Mouse (Mus musculus): ENCODE measurements around the gene Tcf19. TPM values are rescaled to one million over a fixed set of nuclear protein-coding genes. Genes with fewer than 3 reads are reported as not detected.
A peak's percentile ranks its signal among the peaks of the same experiment; 100 is the strongest.
"Not testable (repeated sequence)": the region's sequence is repeated elsewhere in the genome, so short reads cannot be mapped to it uniquely, and the experiment has no call there.

The Tcf19 gene
- polyA plus RNA-seq, 1 experiment from 2014 or later: 49.6 TPM

DNA sequence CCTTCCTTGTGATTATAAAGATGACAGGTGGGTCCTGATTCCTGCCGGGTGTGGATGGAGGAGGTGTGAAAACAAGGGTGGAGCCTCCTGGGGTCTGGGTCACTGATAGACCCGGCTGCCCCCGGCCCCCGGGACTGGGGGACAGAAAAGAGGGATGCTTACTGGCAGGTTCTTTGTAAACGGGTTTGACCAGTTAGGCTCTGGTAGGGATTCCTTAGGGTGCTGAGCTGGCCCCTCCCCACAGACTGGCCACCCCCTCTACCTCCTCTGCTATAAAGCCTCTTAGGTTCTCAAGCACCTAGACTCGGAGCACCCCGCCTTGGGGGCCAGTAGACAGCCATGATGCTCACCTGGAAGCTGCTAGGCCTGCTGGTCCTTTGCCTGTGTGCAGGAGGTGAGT, 16.3 kb upstream of the Tcf19 start, which contains the start of gene Psors1c2:
Gene Psors1c2 (plus strand): TSS at position 301 of the 400 bp plus-strand sequence.
- 22% methylated on average over 7 of the region's 7 CpGs for WGBS
- ATAC-seq (ENCODE audit: insufficient number of reproducible peaks, low FRiP score): no peak

DNA sequence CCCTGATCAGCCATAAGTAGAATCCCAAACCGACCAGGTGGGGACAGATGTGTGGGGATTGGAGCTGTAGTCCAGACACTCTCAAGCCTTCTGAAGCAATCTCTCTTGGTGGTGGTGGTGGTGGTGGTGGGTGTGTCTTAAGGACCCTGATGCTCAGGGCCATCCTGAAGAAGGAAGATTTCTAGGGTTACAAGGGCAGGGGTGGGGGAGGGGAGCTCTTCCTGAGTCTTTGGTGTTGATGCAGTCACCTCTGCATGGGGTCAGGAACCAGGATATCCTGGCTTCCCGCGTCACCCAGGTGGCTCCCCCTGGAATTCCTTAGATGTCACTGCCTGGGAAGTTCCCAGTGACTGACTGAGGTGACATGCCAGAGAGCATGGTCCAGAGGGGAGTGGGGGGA, 15.7 kb upstream of the Tcf19 start:
- WGBS: 4% methylated on average over 3 of the region's 3 CpGs

More for the DNA sequence above, 16.3 kb upstream of the Tcf19 start, which contains the start of gene Psors1c2:
- H3K9ac ChIP-seq: no peak within 1 kb of the TSS; the same call in 1 of the 2 replicates
- peaks cover 28% of the 10 kb centered on the region for H3K36me3 ChIP-seq
- H3K27ac ChIP-seq (ENCODE audit: poor library complexity, severe bottlenecking): no peak within 1 kb of the TSS
- H3K27me3 ChIP-seq (replicated peaks): peaks cover 17% of the 10 kb centered on the region; the same call in 1 of the 2 replicates
- no peak within 1 kb of the TSS for H3K4me3 ChIP-seq
- 0 out of 2 replicates have a peak, but pooled peaks cover 4% of the 10 kb centered on the region for H3K4me1 ChIP-seq (replicated peaks)
- H3K4me2 ChIP-seq: no peak within 1 kb of the TSS
- H3K9me3 ChIP-seq (replicated peaks): no peaks in the 10 kb centered on the region

DNA sequence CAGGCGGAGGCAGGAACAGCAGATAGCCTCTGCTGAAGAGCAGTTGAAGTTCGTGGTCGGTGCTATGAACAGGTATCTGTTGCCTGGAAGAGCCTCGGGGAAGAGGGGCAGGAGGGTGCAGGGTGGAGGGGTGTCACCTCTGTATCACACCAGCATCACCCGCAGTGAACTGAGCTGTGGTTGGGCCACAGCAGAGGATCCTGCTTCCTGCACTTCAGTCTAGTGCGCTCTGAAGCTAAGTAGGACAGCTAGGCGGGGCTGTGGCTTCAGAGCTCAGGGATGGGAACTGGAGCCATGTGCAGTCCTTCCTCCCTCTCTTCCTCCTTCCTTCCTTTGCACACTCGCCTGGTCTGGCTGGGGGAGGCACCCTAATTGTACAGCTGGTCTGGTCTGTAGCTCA, 10.0 kb upstream of the Tcf19 start:
- Histone ChIP-seq H3K9ac (no peak overlapping the region), H3K9me3 (replicated peaks) (no peaks in the 10 kb centered on the region), H3K27ac (ENCODE audit: poor library complexity, severe bottlenecking) (no peak overlapping the region), H3K36me3 (peaks cover 85% of the 10 kb centered on the region), H3K4me2 (no peak overlapping the region), H3K4me3 (no peak overlapping the region), H3K27me3 (replicated peaks) (no peaks in the 10 kb centered on the region), H3K4me1 (replicated peaks) (no peaks in the 10 kb centered on the region)
- WGBS: 76% methylated on average over 8 of the region's 8 CpGs
- ATAC-seq (ENCODE audit: insufficient number of reproducible peaks, low FRiP score): no peak

More for the DNA sequence above, 15.7 kb upstream of the Tcf19 start:
- Histone ChIP-seq H3K27me3 (replicated peaks) (peaks cover 17% of the 10 kb centered on the region; the same call in 1 of the 2 replicates), H3K4me1 (replicated peaks) (0 out of 2 replicates have a peak, but pooled peaks cover 4% of the 10 kb centered on the region), H3K9ac (no peak overlapping the region; the same call in 1 of the 2 replicates), H3K9me3 (replicated peaks) (no peaks in the 10 kb centered on the region), H3K36me3 (peaks cover 33% of the 10 kb centered on the region), H3K27ac (ENCODE audit: poor library complexity, severe bottlenecking) (no peak overlapping the region), H3K4me2 (no peak overlapping the region), H3K4me3 (no peak overlapping the region)
- no peak for ATAC-seq (ENCODE audit: insufficient number of reproducible peaks, low FRiP score)

DNA sequence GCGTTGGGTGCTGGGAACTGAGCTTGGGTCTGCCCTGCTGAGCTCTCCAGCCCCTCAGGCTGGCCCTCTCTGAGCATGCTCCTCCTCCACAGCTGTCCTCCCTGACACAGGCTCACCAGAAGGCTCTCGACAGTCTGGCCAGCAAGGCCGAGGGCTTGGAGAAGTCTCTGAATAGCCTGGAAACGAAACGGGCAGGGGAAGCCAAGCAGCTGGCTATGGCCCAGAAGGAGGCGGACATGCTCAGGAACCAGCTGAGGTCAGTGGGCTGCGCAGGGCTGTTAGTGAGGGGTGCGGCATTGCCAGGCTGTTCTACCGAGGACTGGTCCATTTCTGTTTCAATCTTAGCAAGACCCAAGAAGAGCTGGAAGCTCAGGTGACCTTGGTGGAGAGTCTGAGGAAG, 7.7 kb upstream of the Tcf19 start:
- Histone ChIP-seq H3K27ac (ENCODE audit: poor library complexity, severe bottlenecking) (no peak overlapping the region), H3K4me3 (no peak overlapping the region), H3K36me3 (peaks cover 80% of the 10 kb centered on the region), H3K27me3 (replicated peaks) (no peaks in the 10 kb centered on the region), H3K9me3 (replicated peaks) (no peaks in the 10 kb centered on the region), H3K4me2 (no peak overlapping the region), H3K9ac (no peak overlapping the region), H3K4me1 (replicated peaks) (no peaks in the 10 kb centered on the region)
- 90% methylated on average over 9 of the region's 9 CpGs for WGBS
- no peak for ATAC-seq (ENCODE audit: insufficient number of reproducible peaks, low FRiP score)

DNA sequence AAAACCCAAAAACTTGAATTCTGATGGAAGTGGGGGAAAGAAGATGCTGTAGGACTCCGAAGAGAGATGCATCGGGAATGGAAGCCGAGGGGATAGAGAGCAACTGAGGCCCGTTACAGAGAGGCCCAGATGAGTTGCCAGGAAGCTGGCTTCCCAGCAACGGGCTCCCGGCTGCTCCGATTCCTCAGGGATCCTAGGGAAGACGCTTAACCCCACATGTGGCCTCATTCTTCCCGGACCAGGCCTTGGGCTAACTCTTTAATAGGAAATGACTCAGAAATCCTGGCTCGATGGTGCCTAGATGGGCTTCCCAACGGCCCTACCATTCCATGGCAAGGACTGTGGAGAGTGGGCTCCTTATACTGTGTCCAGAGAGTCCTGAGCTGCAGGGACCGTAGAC, 902 bp upstream of the Tcf19 start:
- 9% methylated on average over 12 of the region's 12 CpGs for WGBS
- H3K27me3 ChIP-seq (replicated peaks): no peaks in the 10 kb centered on the region
- H3K9me3 ChIP-seq (replicated peaks): no peaks in the 10 kb centered on the region
- H3K4me3 ChIP-seq: peak overlapping the region; percentile 64
- peaks cover 27% of the 10 kb centered on the region for H3K4me1 ChIP-seq (replicated peaks)
- H3K36me3 ChIP-seq: peaks cover 29% of the 10 kb centered on the region
- H3K4me2 ChIP-seq: peak overlapping the region; percentile 71
- peak overlapping the region; percentile 75 for H3K9ac ChIP-seq
- no peak for ATAC-seq (ENCODE audit: insufficient number of reproducible peaks, low FRiP score)
- H3K27ac ChIP-seq (ENCODE audit: poor library complexity, severe bottlenecking): no peak overlapping the region

DNA sequence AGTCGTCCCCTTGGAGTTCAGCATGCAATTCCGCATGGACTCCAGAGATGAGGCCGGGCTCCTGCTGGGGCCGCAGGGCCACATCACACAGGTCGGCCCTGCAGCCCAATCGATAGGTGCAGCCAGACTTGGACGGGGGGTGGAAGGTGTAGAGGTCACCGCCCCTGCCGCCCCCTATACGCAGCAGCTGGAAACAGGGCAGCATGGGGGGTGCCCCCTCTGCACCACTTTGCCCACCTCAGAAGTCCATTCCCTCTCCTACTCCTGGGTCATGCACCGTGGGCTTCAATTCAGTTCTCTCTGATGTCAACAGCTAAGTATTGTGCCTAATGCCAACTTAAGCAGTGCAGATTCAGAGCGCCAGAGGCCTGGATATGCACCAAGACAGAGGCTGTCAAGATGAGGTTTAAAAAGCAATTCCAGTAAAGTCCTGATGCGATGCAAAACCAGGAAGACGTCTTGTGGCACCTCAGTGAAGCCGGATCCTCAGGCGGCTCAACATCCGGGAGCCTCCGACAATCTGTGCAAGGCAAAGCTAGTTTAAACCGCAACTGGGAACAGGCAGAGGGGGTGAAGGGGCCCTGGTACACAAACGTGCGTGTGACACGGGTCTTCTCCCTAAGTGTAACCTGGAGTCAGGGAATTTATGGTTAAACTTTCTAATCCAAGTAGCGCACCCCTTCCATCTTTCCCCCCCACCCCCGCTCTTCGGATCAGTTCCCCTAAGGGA, 548 bp downstream of the Tcf19 start:
- Histone ChIP-seq H3K4me3 (peak overlapping the region; percentile 64), H3K4me2 (peak overlapping the region; percentile 71), H3K9ac (peak overlapping the region; percentile 62), H3K27ac (ENCODE audit: poor library complexity, severe bottlenecking) (0 out of 2 replicates have a peak overlapping the region, but pooled peaks have one; percentile 5), H3K27me3 (replicated peaks) (no peaks in the 10 kb centered on the region), H3K36me3 (peaks cover 21% of the 10 kb centered on the region), H3K4me1 (replicated peaks) (peaks cover 27% of the 10 kb centered on the region), H3K9me3 (replicated peaks) (no peaks in the 10 kb centered on the region)
- WGBS: 7% methylated on average over 25 of the region's 25 CpGs
- ATAC-seq (ENCODE audit: insufficient number of reproducible peaks, low FRiP score): peak; percentile 8; the same call in 1 of the 2 replicates

DNA sequence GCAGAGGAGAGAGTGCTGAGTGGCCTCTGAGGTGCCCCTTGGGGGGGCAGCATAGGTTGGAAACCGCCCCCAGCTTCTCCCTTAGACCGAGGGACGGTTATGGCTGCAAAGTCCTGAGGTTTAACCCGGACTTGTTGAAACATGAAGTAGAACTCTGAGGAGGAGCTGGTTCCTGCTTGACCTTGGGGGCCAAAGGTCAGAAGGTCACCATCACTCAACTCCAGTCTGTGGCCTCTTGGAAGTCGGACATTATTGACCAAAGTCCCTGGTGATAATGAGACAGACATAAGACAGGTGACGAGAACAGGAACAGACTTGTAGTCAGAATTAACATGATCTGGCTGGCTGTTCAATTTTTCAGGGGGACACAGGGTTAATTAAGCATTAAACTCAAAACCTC, 1.9 kb downstream of the Tcf19 start:
- Histone ChIP-seq H3K9ac (peak overlapping the region; percentile 62), H3K4me1 (replicated peaks) (peaks cover 29% of the 10 kb centered on the region), H3K4me2 (peak overlapping the region; percentile 71), H3K27ac (ENCODE audit: poor library complexity, severe bottlenecking) (no peak overlapping the region), H3K4me3 (0 out of 2 replicates have a peak overlapping the region, but pooled peaks have one; percentile 64), H3K9me3 (replicated peaks) (no peaks in the 10 kb centered on the region), H3K27me3 (replicated peaks) (peaks cover 4% of the 10 kb centered on the region; the same call in 1 of the 2 replicates), H3K36me3 (peaks cover 18% of the 10 kb centered on the region)
- 64% methylated on average over 6 of the region's 6 CpGs for WGBS
- ATAC-seq (ENCODE audit: insufficient number of reproducible peaks, low FRiP score): no peak

DNA sequence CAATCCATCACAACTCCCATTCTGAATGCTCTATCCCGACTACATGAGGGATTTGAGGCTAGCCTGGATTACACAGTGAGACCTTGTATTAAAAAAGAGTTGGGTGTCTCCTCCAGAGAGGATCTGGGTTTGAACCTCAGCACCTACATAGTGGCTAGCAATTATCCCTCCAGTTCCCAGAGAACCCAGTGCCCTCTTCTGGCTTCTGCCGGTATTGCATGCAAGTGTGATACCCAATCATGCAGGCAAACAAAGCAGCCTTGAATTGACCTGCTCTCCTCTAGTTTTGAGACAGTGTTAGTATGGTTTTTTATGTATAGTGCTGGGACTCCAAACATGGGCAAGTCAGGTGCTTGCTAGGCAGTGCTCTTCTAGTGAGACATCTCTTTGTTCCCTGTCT, 2.7 kb downstream of the Tcf19 start:
- H3K9me3 ChIP-seq (replicated peaks): no peaks in the 10 kb centered on the region
- H3K9ac ChIP-seq: peak overlapping the region; percentile 62; the same call in 1 of the 2 replicates

DNA sequence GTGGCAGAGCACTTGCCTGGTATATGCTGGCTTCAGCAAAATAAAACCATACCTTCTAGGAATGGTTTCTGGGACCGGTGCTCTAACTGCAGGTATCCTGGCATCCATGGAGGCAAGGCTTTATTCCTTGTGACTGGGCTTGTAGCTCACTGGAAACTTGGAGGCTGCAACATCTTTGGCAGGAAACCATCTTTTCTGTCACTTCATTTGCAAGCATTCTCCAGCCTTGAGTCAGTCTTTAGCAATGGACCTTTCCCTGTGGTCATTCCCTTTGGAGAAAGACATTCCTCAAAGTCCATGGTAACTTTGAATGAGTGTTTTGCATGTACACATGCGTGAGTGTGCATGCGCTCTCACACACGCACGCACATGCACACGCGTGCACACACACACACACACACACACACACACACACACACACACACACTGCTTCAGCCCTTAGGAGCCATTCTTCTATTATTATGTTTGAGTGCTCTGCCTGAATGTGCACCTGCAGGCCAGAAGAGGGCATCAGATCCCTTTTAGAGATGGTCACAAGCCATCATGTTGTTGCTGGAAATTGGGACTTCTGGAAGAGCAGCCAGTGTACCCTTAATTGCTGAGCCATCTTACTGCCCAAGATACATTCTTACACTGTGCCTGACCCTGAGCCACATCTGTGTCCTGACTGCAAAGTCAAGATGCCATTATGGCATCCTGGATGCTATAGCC, 3.6 kb downstream of the Tcf19 start:
- Histone ChIP-seq H3K9me3 (replicated peaks) (no peaks in the 10 kb centered on the region), H3K36me3 (peaks cover 18% of the 10 kb centered on the region), H3K9ac (no peak overlapping the region), H3K27me3 (replicated peaks) (peaks cover 15% of the 10 kb centered on the region), H3K4me3 (no peak overlapping the region), H3K27ac (ENCODE audit: poor library complexity, severe bottlenecking) (no peak overlapping the region), H3K4me2 (no peak overlapping the region), H3K4me1 (replicated peaks) (peaks cover 37% of the 10 kb centered on the region)
- ATAC-seq (ENCODE audit: insufficient number of reproducible peaks, low FRiP score): no peak
- WGBS: 87% methylated on average over 7 of the region's 7 CpGs

More for the DNA sequence above, 2.7 kb downstream of the Tcf19 start:
- Histone ChIP-seq H3K4me1 (replicated peaks) (peaks cover 37% of the 10 kb centered on the region), H3K4me2 (peak overlapping the region; percentile 71), H3K4me3 (no peak overlapping the region), H3K36me3 (peaks cover 18% of the 10 kb centered on the region), H3K27me3 (replicated peaks) (peaks cover 10% of the 10 kb centered on the region), H3K27ac (ENCODE audit: poor library complexity, severe bottlenecking) (no peak overlapping the region)
- ATAC-seq (ENCODE audit: insufficient number of reproducible peaks, low FRiP score): no peak
- 9% methylated on average over 2 of the region's 2 CpGs for WGBS

DNA sequence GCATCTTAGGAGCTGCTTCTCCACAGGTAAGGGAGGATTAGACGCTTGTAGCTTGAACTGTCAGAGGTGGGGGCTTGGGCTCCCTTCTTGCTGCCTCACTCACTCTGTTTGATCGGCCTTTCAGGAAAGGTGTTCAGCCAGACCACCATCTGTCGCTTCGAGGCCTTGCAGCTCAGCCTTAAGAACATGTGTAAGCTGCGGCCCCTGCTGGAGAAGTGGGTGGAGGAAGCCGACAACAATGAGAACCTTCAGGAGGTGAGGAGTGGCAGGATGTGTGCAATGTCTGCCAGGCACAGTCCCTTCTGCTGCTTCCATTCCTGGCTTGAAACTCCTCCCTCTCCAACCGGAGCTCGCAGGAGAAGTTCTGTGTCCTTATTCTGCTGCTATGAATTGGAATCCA, 7.3 kb downstream of the Tcf19 start:
- Histone ChIP-seq H3K27me3 (replicated peaks) (peaks cover 53% of the 10 kb centered on the region), H3K4me1 (replicated peaks) (peaks cover 14% of the 10 kb centered on the region), H3K36me3 (peaks cover 16% of the 10 kb centered on the region), H3K9me3 (replicated peaks) (no peaks in the 10 kb centered on the region), H3K4me3 (no peak overlapping the region), H3K9ac (no peak overlapping the region), H3K4me2 (no peak overlapping the region), H3K27ac (ENCODE audit: poor library complexity, severe bottlenecking) (no peak overlapping the region)
- 15% methylated on average over 8 of the region's 8 CpGs for WGBS
- no peak for ATAC-seq (ENCODE audit: insufficient number of reproducible peaks, low FRiP score)

DNA sequence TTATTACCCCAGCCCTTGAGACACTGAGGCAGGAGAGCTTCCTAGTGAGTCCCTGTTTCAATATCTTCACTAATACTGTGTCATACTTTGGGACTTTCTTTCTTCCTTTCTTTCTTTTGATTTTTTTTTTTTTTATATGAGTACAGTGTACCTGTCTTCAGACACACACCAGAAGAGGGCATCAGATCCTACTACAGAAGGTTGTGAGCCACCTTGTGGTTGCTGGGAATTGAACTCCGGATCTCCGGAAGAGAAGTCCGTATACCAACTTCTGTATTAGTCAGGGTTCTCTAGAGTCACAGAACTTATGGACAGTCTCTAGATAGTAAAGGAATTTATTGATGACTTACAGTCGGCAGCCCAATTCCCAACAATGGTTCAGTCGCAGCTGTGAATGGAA, 8.3 kb downstream of the Tcf19 start:
- H3K27ac ChIP-seq (ENCODE audit: poor library complexity, severe bottlenecking); H3K9ac ChIP-seq; H3K4me3 ChIP-seq; H3K4me2 ChIP-seq; H3K9me3 ChIP-seq (replicated peaks); ATAC-seq (ENCODE audit: insufficient number of reproducible peaks, low FRiP score): not testable (repeated sequence)
- WGBS: 40% methylated on average over 5 of the region's 5 CpGs
- Histone ChIP-seq H3K4me1 (replicated peaks) (peaks cover 10% of the 10 kb centered on the region), H3K36me3 (peaks cover 11% of the 10 kb centered on the region), H3K27me3 (replicated peaks) (peaks cover 63% of the 10 kb centered on the region)
